Mouse (Mus musculus) heart, postnatal 0 days (tissue): ENCODE data around the gene Ctsh. TPM values are rescaled to one million over a fixed set of nuclear protein-coding genes. Genes with fewer than 3 reads are reported as not detected.

Source experiments
- ATAC-seq: fragments of 200-750 bp; cut with Nextera tagmentation; 2 replicates; pipeline ENCODE4 v1.8.0; 2017; ENCODE audit warnings: low read depth, moderate number of reproducible peaks, moderate library complexity; ENCODE audit not compliant: insufficient read depth
- DNase-seq: peaks from one replicate; pipeline ENCODE4 v3.0.0-alpha.2; 2016; ENCODE audit warnings: low spot score
- H3K27ac ChIP-seq: fragments of 300-500 bp; sonication (generic); 2 replicates; pipeline ENCODE4 v1.5.1; 2014; ENCODE audit warnings: low read depth, mild to moderate bottlenecking
- H3K27me3 ChIP-seq: fragments of 300-500 bp; sonication (generic); 2 replicates; pipeline ENCODE4 v1.6.1; 2014; ENCODE audit warnings: low read length, mixed read lengths; ENCODE audit not compliant: control insufficient read depth, insufficient read depth
- H3K36me3 ChIP-seq: fragments of 300-500 bp; sonication (generic); replicated peaks from 2 replicates; pipeline ENCODE4 v1.6.1; 2014; ENCODE audit warnings: low read length, mixed read lengths; ENCODE audit not compliant: control insufficient read depth, insufficient read depth
- H3K4me1 ChIP-seq: fragments of 300-500 bp; sonication (generic); 2 replicates; pipeline ENCODE4 v1.6.1; 2014; ENCODE audit warnings: antibody characterized with exemption; ENCODE audit not compliant: control insufficient read depth, insufficient read depth
- H3K4me2 ChIP-seq: fragments of 300-500 bp; sonication (generic); 2 replicates; pipeline ENCODE4 v1.6.1; 2014; ENCODE audit warnings: low read depth, mild to moderate bottlenecking, low read length, moderate library complexity
- H3K4me3 ChIP-seq: fragments of 300-500 bp; sonication (generic); 2 replicates; pipeline ENCODE4 v1.5.1; 2014; ENCODE audit warnings: low read depth, low read length
- H3K9ac ChIP-seq: fragments of 300-500 bp; sonication (generic); replicated peaks from 2 replicates; pipeline ENCODE4 v1.6.1; 2014; ENCODE audit warnings: low read depth, low read length, mixed read lengths
- H3K9me3 ChIP-seq: fragments of 300-500 bp; sonication (generic); replicated peaks from 2 replicates; pipeline ENCODE4 v1.6.1; 2016; ENCODE audit warnings: low read length; ENCODE audit not compliant: control insufficient read depth
- CTCF ChIP-seq: IDR thresholded peaks from 2 replicates; pipeline ENCODE4 v1.5.1; 2016; ENCODE audit warnings: antibody characterized with exemption, control low read depth, low read depth
- EP300 ChIP-seq: IDR thresholded peaks from 2 replicates; pipeline ENCODE4 v1.6.1; 2016; ENCODE audit warnings: antibody characterized with exemption, low read depth
- WGBS: fragments of 180-500 bp; shearing (Covaris S2); extraction: QIAGEN DNeasy Blood & Tissue Kit; methylation state at CpG from one replicate; pipeline ENCODE4 v1.1.7; 2014; 5-methylcytosine and 5-hydroxymethylcytosine counted together
- polyA plus RNA-seq: library from polyadenylated mRNA; unstranded; fragments of >200 nt; fragmentation: Nextera tagmentation; extraction: Ambion mirVana; gene quantifications from 2 replicates; pipeline ENCODE4 v1.2.1, GENCODE M21; 2015
- total RNA-seq: library from RNA; depleted of rRNA; stranded (reverse); fragments of >200 nt; gene quantifications from 2 replicates; pipeline ENCODE4 v1.2.3, GENCODE M21; 2014; ENCODE audit warnings: low replicate concordance

The Ctsh gene
- total and polyA plus RNA-seq, 2 experiments from 2014 or later: 78.8 to 151 TPM

- peaks cover 89% of the 10 kb centered on the region for H3K36me3 ChIP-seq
- ATAC-seq (no peak), DNase-seq (no peak)
- H3K27me3 ChIP-seq: no peaks in the 10 kb centered on the region
- no peak overlapping the region for H3K27ac ChIP-seq
- no peak overlapping the region for H3K4me3 ChIP-seq
- H3K4me1 ChIP-seq: no peaks in the 10 kb centered on the region
- H3K9me3 ChIP-seq: no peaks in the 10 kb centered on the region
- H3K9ac ChIP-seq: no peak overlapping the region
- 83% methylated on average over 5 of the region's 5 CpGs for WGBS
- no peak for TF ChIP-seq CTCF
- TF ChIP-seq EP300: no peak
- H3K4me2 ChIP-seq: no peak overlapping the region
Measured at GRCm38 (mm10) chr9:90098934-90099333, 45.0 kb downstream of the Ctsh start.

DNA sequence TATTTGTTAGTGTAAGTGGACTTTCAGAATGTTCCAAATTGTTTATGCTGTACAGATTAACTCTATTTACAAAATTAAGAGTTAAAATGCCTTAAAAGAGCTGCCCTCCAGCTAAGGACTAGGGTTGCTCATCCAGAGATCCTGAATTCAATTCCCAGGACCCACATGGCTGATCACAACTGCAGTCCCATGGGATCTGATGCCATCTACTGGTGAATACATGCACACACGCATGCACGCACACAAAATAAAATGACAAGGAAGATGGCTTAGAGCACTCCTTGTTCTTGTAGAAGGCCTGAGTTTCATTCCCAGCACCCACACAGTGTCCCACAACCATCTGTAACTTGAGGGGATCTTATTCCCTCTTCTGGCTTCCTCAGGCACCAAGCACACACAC is 46.8 kb downstream of the Ctsh start:
- TF ChIP-seq EP300 (no peak), CTCF (peak; percentile 50)
- H3K9me3 ChIP-seq: no peaks in the 10 kb centered on the region
- no peaks in the 10 kb centered on the region for H3K4me1 ChIP-seq
- H3K4me3 ChIP-seq: no peak overlapping the region
- H3K9ac ChIP-seq: no peak overlapping the region
- no peak overlapping the region for H3K4me2 ChIP-seq
- ATAC-seq (no peak), DNase-seq (no peak)
- no peak overlapping the region for H3K27ac ChIP-seq
- H3K27me3 ChIP-seq: no peaks in the 10 kb centered on the region
- peaks cover 86% of the 10 kb centered on the region for H3K36me3 ChIP-seq
- WGBS: 54% methylated on average over 2 of the region's 2 CpGs

DNA sequence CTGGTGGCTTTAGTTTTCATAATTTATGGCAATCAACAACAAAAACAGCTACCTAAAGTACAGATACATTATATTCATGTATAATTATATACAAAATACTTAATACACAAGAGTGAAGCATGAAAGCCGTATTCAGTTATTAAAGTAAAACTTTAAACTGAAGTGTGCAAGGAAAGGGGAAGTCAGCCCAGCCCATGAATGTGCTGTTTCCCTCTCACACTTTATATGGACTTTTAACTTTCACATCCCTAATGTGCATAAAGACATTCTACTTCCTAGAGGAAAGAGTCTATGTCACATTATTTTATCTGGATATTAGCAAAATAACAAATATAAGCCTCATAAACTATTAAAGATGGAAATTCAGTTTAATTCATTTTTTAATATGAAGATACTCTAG is 51.5 kb downstream of the Ctsh start:
- H3K36me3 ChIP-seq: peaks cover 60% of the 10 kb centered on the region
- H3K9me3 ChIP-seq: no peaks in the 10 kb centered on the region
- no peak overlapping the region for H3K4me2 ChIP-seq

DNA sequence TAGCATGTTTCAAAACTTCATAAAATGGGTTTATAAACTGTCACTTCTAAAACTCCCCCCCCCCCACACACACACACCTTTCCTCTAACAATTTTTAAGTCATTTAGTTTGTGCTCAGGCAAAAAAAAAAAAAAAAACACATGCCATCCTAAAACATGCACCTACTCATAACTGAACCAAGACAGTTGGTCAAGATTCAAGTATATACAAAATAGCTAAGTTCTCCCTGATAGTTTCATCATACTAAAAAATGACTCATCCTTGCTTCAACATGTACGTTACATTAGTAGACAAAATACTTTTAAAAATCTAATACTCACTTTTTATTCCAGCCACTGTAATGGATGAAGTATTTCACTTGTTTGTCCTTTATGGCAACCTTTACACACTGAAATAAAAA is 53.0 kb downstream of the Ctsh start:
- Histone ChIP-seq H3K36me3 (peaks cover 46% of the 10 kb centered on the region), H3K27me3 (no peaks in the 10 kb centered on the region), H3K4me2 (no peak overlapping the region), H3K27ac (no peak overlapping the region), H3K9me3 (no peaks in the 10 kb centered on the region), H3K4me3 (no peak overlapping the region), H3K9ac (no peak overlapping the region), H3K4me1 (peaks cover 8% of the 10 kb centered on the region; the same call in 1 of the 2 replicates)
- 77% methylated on average over 1 of the region's 1 CpGs for WGBS
- TF ChIP-seq CTCF (no peak), EP300 (no peak)
- ATAC-seq (no peak), DNase-seq (no peak)

More for the DNA sequence above, 51.5 kb downstream of the Ctsh start:
- Histone ChIP-seq H3K4me3 (no peak overlapping the region), H3K4me1 (no peaks in the 10 kb centered on the region), H3K9ac (no peak overlapping the region), H3K27me3 (no peaks in the 10 kb centered on the region), H3K27ac (no peak overlapping the region)
- no peak for ATAC-seq
- DNase-seq: no peak
- no peak for TF ChIP-seq CTCF
- no peak for TF ChIP-seq EP300
- WGBS: 88% methylated on average over 1 of the region's 1 CpGs

GRCm38 (mm10) chr9:90108272-90108671 is 54.3 kb downstream of the Ctsh start:
- Histone ChIP-seq H3K27me3 (no peaks in the 10 kb centered on the region), H3K4me2 (no peak overlapping the region), H3K36me3 (peaks cover 35% of the 10 kb centered on the region), H3K9me3 (no peaks in the 10 kb centered on the region), H3K4me1 (peaks cover 18% of the 10 kb centered on the region), H3K4me3 (no peak overlapping the region), H3K27ac (no peak overlapping the region), H3K9ac (no peak overlapping the region)
- no peak for TF ChIP-seq CTCF
- TF ChIP-seq EP300: no peak
- no peak for ATAC-seq
- no peak for DNase-seq

DNA sequence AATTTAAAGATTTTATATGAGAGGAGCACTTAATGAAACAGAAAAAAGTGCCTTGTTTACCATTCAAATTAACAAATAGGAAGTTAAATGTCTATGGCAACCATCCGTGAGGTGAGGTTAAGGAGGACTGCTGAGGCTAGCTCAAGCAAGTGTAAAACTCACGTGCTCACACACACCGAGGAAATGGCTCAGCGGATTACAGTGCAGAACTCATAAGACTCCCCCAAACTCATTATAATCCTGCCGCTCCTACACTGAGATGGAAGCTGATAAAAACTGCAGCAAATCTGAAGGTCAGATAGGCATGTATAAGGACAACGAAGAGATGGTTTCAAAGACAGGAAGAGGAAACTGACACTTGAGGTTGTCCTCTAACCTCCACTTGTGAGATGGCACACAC is 55.4 kb downstream of the Ctsh start:
- ATAC-seq (no peak), DNase-seq (no peak)
- Histone ChIP-seq H3K9me3 (no peaks in the 10 kb centered on the region), H3K4me1 (peaks cover 18% of the 10 kb centered on the region), H3K27me3 (no peaks in the 10 kb centered on the region), H3K27ac (no peak overlapping the region), H3K4me2 (no peak overlapping the region), H3K9ac (no peak overlapping the region), H3K4me3 (no peak overlapping the region), H3K36me3 (peaks cover 24% of the 10 kb centered on the region)
- WGBS: 46% methylated on average over 6 of the region's 6 CpGs
- TF ChIP-seq EP300 (no peak), CTCF (no peak)
